Mouse (Mus musculus): ENCODE data around the gene Zc3h12a.

GRCm38 (mm10) chr4:125167723-125168122 is 40.1 kb upstream of the Zc3h12a start:
- no peak for TF ChIP-seq EP300 (IDR thresholded peaks at IDR 0.05; ENCODE audit: low read depth)
- TF ChIP-seq CTCF (IDR thresholded peaks at IDR 0.05; ENCODE audit: low read depth): no peak

Data from heart, postnatal 0 days (tissue).